Mouse (Mus musculus): Measurements from ENCODE around the gene Numbl.

The Numbl gene

DNA sequence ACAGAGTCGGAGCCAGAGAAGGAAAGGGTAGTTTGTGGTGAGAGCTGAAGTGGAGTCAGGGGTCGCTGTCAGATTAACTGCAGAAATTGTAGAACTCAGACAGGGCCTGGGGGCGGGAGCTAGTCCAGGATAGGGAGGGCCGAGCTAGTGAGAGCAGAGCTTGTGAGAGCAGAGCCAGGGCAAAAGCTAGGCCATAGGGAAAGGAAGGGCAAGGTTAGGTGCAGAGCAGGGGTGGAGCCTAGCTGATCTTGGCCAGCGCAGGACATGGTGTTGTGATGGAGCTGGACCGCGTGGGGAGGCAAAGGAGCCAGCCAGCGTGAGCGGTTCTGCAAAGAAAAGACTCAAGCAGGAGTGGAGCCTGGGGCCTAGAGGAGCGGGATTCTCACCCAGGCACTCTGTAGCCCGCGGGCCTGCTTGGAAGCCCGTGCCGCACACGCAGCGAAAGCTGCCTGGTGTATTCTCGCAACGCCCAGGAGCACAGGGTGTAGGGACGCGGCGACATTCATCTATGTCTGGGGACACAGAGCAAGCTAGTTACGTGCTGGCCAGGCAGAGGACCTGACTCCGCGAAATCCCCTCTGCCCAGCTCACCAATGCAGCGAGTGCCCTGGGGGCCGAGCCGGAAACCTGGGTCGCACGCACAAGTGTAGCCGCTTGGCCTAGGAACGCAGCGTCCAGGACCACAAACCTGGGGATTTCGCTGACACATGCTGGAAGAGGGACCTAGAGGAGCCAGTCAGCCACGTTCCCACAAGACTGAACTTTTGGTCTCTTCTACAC lies 68.1 kb downstream of the Numbl start:
- DNase-seq (ENCODE audit: low read depth) = no peak

DNA sequence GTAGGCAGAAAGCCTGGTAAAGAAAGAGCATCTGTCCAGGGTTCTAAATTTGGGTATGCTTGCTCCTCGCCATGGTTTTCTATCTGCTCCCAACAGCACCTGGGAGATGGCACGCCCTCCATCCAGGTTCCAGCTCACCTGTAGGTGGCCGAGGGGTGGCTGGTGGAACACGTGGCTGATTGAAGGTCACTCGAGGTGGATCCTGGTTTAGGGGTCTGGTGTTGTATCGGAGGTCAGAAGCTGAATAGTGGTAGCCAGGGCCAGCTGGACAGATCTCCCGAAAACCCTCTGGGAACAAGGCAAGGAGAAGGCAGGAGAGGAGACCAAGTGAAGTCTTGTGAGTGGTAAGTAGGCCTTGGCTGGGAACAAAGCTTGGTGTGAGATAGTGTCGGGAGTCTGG lies 69.3 kb downstream of the Numbl start:
- DNase-seq (ENCODE audit: low read depth) = no peak

DNA sequence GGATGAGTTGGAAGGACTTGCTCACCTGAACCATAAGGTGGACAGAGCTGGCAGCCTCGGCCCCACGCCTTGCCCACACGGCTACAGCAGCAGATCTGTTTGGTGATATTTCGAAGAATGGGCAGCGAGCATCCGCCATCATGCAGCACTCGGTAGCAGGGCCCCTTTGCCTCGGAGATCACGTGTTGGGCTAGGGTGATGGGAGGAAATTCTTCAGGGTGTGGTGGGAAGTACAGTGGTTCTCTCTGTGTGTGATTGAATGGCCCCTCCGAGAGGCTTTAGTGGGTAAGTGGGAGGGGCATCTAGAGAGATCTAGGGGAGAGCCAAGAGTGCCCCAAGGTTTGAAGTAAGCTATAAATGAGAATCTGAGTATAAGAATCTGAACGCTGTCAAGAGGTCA lies 69.9 kb downstream of the Numbl start:
- no peak for DNase-seq (ENCODE audit: low read depth)

DNA sequence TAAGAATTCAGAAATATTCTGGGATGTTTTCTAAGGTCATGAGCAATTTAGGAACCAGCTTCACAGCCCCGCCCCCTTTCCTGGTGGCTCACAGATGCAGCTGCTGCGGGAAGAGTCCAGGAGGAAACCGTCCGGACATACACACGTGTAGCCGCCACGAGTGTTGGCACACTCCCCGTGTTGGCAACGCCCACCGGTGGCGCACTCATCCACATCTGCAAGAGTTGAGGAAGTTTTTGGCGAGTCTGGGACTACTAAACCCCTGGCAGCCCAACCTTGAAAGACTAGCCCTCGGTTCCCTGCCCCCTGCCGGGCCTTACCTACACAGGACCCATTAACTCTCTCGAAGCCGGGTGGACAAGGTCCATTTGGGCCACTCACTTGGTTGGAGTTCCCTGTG lies 70.4 kb downstream of the Numbl start:
- no peak for DNase-seq (ENCODE audit: low read depth)

DNA sequence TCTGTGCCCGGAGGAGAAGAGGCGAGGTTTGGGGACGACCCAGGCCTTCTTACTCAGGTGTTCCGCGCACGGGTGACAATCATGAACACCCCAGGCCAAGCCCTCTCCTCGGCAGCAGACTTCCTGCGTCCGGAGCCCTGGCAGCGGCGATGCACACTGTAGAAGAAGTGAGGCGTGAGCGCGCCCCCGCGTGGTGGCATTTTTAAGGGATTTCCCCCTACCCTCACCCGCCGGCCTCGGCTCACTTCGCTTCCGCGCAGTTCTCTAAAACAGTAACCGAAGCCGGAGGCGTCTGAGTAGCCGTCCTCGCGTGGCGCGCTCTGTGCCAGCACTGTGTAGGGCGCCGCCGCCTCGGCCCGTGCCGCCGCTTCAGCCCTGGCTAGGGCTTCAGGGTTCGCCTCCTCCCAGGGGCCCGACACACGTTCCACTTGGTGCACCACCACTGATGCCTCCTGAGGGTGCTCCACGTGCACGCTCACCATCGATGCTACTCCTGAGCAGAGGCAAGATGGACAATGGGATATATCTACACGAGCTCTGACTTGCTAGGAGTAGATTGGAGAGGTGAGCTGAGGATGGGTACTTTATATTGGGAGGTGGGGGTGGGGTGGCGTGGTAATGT lies 71.2 kb downstream of the Numbl start:
- DNase-seq (ENCODE audit: low read depth) = peak; percentile 41

DNA sequence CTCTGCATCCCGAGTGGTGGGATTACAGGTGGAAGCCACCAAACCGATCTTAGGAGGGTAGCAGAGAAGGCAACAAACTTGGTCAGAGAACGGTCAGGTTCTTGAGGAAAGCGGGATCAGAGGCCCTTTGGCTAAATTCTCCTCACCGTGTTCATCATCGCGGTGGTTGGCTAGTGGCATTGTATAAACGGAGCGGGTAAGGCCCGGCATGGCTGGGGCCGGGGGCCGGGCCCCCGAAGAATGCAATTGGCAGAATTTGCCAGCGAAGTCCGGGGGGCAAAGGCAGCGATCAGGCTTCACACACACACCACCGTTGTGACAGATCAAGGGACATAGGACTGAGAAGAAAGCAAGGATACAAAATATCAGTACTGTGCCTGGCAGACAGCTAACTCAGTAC lies 71.7 kb downstream of the Numbl start:
- no peak for DNase-seq (ENCODE audit: low read depth)

DNA sequence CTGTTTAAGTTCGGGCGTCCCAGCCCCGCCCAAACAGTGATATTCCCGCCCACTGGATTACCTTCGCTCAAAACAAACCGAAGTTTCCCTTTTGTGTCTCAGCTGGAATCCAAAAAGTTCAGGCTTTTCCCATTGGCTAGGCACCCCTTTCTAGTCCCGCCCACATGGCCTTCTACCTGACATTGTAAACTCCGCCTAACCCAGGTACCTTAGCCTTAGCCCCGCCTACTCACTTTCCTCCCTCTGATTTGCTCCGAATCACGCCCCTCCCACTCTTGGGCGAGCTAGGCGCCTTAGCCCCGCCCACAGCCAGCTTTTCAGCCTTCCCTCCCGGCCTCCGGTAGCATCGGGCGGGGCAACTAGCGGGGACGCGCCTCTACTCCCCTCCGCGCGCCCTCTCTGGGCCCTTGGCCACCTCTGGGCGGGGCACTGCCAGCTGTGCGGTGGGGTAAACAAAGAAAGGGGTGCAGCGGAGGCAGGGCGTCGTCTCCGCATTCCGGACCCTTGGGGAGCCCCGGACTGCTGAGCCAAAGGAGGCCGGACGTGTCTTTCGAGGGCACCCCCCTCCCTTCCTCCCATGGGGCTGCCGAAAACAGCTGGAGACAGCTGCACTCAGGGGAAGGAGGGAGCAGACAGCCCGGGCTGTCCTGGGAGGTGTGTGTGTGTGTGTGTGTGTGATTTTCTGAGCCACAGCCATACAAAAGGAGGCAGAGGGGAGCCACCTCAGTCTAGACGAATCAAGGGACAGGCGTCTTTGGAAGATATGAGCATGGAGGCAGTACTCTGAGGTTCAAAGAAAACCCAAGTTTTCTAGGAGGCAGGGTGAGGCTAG lies 72.7 kb downstream of the Numbl start:
- peak; percentile 98 for DNase-seq (ENCODE audit: low read depth)

DNA sequence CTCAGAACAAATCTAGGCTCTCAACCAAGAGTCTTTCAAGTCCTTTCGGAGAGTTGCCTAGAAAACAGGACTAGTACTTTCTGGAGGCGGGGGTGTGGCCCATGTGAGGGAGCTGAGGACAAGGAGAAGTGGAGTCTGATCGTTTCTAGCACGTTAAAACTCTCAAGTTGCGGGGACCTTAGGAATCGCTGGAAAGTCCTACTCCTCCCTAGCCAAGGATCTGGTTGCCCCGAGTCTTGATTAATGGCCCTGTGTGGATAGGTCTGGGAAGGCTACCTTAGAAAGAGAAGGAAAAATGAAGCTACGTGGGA lies 73.3 kb downstream of the Numbl start:
- DNase-seq (ENCODE audit: low read depth) = peak; percentile 64

Measured in NIH3T3 (cell line).